Mouse (Mus musculus) megakaryocyte progenitor cell, adult 5-6 weeks (primary cell): ENCODE data around the gene Aars2. TPM values are rescaled to one million over a fixed set of nuclear protein-coding genes. Genes with fewer than 3 reads are reported as not detected.
A peak's percentile ranks its signal among the peaks of the same experiment; 100 is the strongest.

Source experiments
- ATAC-seq: replicated peaks from 2 replicates; pipeline ENCODE4 v1.8.0; 2016; ENCODE audit warnings: mild to moderate bottlenecking, moderate TSS enrichment, inconsistent platforms; ENCODE audit not compliant: poor library complexity
- total RNA-seq, 2 experiments: library from RNA; stranded (forward) in 1 of 2; stranded (reverse) in 1 of 2; fragments of 157-497, 149-512 nt in 1 of 2; fragments of 200-1000 nt in 1 of 2; gene quantifications; 2 replicates each; pipeline versions ENCODE4 v1.2.3 to v1.2.4; 2015 to 2017

The Aars2 gene
- total RNA-seq, 2 experiments from 2014 or later = 4.6 to 9.6 TPM

DNA sequence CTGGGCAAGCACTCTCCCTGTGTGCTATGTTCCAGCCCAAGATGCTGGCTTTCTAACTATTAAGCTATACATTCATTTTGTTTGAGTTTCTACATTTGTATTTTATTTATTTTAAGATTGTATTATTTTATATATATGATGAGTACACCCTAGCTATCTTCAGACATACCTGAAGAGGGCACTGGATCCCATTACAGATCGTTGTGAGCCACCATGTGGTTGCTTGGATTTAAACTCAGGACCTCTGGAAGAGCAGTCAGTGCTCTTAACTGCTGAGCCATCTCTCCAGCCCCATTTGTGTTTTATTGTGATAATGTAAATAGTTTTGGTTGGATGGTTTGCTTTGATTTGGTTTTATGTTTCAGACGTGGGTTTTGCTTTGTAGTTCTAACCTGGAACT is 7.1 kb upstream of the Aars2 start:
- ATAC-seq = no peak

DNA sequence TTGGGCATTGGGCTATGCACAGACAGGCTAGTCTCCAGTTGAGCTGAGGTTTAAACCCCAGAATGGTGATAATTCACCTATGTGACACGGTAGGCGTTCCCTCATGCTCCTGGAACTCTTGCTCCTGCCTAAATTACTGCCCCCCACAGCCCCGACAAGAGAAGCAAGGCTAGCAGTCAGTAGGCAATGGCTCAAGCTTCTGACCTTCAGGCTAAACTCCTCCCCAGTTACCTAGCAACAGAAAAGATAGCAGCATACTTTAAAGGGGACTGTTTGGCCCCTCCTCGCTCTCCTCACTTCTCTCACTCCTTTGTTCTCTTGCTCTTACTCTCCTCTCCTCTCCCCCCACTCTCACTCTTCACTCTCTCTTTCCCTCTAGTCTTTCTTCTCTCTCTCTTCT is 5.7 kb upstream of the Aars2 start:
- no peak for ATAC-seq

DNA sequence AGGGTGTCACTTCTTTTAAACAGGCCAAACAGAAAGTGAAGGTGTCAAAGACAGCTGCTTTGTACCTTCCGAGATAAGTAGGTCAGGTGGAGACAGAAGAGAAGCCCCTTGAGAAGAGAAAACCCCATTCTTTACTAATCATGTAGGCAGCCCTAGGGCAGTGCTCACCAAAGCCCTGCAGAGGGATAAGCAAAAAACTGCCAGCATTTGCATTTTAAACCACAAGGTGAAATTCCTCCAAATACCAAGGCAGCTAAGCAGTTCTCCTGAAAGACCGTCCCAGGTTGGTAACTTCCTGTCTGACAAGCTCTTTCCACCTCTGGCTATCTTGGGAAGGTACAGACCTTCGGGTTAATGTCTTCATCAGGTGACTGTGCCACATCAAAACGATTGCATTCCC is 4.3 kb upstream of the Aars2 start:
- no peak for ATAC-seq

DNA sequence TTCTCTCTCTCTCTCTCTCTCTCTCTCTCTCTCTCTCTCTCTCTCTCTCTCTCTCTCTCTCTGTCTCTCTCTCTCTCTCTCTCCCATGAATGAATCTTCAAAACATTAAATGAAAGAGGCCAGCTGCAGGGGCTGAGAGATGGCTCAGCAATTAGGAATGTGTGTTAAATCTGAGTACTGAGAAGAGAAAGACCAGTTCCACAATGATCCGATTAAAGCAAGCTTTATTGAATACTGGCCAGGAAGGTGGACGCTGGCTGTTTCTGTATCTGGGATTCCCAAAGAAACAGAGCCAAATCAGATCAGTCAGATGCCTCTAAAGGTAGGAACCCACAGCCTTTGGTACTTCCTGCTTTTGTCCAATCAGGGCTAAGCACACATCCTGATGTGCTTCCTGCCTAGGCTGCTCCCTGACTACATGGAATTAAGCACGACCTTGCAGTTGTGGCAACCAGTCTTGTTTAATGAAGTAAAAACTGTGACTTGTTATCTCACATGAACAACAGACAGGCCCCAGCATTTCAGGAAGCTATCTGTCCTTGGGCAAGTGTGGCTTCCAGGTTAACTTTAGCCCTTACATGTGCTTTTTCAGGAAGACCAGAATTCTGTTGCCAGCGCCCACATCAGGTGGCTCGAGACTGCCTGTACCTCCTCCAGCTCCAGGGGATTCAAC is 3.2 kb upstream of the Aars2 start:
- peak; percentile 51 for ATAC-seq

DNA sequence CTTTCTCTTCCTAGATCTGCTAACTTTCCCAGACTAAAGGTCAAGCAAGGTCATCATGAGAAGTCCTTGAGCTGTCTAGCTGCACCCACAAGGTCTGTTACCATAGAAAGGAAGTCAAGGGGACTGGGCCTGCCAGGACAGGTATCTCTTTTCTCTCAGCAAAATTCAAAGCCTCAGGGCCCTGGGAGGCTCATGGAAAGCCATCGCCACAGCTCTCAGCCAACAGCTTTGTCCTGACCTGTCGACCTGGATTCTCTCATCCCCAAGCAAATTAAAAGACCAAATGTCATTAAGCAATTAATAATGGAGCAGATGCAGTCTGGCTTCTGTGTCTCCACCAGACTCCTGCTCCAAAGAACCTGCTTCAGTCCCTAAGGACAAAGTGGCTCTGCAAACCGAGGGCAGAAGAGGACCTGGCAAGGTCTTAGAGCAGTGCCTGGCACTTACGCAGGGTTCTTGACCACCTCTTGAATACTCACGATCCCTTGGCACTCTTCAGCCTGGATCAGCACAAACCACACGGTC is 638 bp upstream of the Aars2 start:
- no peak for ATAC-seq

DNA sequence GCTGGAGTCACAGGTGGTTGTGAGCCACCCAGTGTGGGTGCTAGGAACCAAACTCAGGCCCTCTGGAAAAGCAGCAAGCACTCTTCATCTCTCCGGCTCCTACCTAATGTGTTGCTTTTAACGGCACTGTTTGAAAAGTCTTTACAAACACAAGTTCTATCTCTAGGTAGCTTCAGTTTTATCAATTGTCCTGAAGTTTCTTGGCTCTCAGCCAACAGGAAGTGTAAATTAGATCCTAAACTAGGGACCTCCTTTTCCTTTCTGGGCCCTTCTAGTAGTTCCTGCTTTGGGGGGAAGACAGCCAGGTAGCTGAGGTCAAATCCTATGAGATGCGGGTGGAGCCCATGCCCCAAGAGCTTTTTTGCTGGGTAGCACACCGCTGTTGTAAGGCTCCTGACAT is 4.2 kb downstream of the Aars2 start:
- no peak for ATAC-seq

DNA sequence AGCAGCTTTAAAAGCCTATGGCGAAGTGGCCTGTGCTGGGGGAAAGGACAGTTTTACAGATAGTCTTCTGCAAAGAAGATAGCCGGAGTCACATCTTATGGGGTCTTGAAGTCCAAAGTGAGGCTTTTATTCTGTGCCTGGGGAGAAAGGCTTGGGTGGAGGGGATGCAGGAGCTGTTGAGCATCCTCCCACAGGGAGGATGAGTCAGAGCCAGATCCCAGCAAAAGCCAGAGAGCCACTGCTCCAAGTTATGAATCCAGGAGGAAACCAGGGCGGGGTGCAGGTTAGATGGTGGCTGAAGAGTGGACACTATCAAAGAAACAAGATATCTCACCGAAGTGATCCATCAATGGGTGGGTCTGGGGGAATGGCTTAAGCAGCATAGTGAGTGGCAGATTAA is 5.1 kb downstream of the Aars2 start:
- ATAC-seq = no peak

DNA sequence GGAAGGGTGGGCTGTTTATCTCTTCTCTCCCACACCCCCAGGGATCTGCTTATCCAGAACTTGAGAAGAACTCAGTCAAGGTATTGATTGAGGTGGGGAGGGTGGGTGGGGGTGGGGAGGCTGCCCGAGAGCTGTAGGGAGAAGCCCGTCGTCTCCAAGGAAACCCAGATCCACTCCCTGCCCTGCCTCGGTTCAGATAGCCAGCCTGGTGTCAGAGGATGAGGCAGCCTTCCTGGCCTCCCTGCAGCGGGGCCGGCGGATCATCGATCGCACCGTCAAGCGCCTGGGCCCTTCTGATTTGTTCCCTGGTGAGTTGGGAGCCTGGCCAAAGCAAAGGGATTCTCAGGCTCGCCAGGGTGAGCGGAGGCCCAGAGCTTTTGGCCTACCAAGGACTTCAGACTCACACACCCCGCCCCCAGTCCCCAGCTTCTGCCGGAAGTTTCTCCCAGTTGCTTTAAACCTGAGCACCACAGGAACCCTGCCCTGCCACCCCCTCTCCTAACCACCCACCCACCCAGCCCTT is 8.6 kb downstream of the Aars2 start:
- no peak for ATAC-seq

DNA sequence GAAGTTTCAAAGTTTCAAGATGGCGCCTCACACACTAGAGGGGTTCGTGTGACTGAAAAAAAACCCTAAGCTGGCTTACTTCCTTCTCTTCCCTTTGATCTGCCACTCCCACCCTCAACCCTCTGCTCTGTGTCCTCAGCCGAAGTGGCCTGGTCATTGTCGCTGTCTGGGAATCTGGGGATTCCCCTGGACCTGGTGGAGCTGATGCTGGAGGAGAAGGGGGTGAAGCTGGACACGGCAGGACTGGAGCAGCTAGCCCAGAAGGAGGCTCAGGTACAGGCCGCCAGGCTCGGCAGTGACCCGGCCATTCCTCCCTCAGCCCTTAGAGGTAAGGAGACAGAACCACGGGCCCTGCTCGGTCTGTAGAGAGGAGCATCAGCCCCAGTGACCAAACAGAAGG is 9.2 kb downstream of the Aars2 start:
- ATAC-seq = no peak

DNA sequence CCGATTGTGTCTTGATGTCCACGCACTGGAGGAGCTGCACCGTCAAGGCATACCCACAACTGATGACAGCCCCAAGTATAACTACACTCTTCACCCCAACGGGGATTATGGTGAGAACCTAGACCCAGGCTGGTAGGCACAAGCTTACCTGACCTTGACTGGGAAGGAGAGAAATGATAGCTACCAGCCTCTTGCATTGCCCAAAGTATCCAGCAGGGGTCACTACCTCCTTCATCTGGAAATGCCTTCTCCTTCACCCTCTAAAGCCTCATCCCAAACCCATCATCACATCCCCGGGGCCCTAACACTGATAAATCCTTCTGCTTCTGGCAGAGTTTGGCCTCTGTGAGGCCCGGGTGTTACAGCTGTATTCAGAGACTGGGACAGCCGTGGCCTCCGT is 9.8 kb downstream of the Aars2 start:
- ATAC-seq = peak; percentile 87

DNA sequence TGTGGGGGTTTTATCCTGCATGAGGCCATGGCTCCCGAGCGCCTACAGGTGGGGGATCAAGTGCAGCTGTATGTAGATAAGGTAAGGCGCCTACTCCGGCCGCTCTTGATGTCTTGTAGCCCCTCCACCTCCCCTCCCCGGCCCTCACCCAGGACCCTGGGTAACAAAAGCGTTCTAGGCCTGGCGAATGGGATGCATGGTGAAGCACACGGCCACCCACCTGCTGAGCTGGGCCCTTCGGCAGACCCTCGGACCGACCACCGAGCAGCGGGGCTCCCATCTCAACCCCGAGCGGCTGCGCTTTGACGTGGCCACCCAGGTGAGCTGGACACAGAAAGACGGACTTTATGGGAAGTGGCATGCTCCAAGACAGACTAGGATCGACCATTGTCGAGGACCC is 10.5 kb downstream of the Aars2 start:
- no peak for ATAC-seq

DNA sequence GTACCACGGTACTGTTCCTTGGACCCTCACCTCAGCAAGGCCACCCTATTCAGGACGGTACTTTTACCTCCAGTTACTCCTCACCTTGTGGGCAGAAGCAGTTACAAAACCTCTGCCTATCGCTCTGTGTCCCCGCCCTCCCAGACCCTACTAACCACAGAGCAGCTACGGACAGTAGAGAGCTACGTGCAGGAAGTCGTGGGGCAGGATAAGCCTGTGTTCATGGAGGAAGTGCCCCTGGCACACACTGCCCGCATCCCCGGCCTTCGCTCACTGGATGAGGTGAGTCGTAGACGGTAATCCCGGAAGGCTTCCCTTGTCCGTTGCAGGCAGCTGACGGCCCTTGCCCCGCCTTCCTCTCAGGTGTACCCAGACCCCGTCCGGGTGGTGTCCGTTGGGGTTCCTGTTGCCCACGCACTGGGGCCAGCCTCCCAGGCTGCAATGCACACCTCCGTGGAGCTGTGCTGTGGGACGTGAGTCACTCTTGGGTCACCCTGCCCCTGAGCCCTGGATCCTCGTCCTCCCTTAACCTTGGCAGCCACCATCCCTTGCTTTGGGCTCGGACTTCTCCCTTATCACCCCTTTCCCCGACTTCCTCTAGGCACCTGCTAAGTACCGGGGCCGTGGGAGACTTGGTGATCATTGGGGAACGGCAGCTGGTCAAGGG is 11.0 kb downstream of the Aars2 start:
- peak; percentile 77 for ATAC-seq

DNA sequence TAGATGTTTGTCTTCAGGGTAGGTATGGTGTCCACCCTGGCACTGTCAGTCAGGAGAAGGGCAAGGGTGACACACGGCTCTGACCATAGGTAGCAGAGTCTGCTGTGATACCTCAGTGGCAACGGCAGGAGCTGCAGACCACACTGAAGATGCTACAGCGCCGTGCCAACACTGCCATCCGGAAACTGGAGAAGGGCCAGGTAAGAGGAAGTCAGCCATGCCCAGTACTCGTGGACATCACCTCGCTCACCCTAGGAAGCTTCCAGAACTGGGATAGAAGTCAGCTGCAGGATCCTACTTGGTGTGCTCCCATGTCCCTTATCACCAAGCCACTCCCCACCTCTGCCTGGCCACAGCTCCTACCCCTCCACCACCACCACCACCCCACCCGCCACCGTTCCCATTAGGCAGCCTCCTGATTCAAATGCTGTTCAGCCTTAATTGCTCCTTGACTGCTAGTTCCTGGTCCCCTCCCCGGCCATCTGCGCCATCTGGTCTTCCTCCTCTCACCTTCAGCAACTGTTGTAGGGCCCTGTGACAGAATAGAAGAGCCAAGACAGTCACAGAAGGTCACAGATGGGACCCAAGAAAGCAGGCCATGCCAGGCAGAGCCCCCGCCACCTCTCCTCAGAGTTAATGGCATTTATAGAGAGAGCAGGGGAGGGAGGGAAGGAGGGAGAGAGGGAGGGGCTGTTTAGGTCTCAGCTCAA is 12.3 kb downstream of the Aars2 start:
- ATAC-seq = no peak

DNA sequence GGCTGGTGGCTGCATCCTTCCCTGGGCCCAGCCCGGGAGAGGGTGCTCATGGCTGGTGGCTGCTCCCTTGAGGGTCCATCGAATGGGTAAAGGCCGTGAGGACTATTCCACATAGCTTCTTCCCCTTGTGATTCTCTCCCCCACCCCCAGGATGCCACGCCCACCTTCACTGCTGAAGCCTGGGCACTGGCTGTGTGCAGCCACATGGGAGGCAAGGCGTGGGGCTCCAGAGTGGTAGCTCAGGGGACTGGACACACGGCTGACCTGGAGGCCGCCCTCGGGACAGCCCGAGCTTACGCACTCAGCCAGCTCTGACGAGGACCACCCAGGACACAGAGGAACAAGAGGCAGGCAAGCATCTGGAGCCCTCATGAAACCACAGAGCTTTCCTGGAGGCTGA is 13.5 kb downstream of the Aars2 start:
- no peak for ATAC-seq

DNA sequence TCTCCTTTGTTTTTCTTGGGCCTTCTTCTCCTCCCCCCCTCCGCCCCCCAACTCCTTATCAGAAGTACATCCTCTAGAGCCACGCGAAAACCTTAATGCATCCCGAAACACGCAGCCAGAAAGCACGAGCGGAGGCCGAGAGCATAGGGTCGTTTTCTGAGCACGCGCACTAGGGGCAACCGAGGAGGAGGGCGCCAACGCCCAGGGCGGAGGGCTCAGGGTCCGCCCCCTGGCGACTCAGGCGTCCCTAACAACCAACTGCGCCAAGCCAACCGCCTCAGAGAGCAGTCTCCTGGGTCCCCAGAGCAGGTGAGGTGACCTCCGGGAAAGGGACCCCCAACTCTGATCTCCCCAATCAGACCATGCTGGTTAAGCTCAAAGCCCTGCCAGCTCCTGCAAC is 16.6 kb downstream of the Aars2 start, which contains the start of gene Tcte1:
Gene Tcte1 (plus strand): TSS at position 172 of the 400 bp plus-strand sequence.
- peak; percentile 44; the same call in 1 of the 2 replicates for ATAC-seq

DNA sequence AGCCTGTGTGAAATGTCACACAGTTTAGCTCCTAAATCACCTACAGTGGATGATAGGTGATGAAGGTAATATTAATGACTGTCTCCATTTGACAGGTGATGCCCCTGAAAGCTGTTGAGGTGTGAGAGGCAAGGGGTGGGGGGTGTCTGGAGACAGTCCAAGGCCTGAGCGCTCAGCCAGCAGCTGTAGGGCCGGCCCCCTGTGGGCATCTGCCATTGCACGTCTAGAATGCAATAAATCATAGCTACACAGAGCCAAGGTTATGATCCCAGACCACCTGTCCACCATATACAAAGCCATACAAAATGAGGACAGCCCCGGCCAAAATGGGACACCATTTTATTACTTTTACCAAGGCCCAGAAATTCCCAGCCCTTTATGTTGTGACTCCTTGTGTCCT is 18.3 kb downstream of the Aars2 start:
- no peak for ATAC-seq

DNA sequence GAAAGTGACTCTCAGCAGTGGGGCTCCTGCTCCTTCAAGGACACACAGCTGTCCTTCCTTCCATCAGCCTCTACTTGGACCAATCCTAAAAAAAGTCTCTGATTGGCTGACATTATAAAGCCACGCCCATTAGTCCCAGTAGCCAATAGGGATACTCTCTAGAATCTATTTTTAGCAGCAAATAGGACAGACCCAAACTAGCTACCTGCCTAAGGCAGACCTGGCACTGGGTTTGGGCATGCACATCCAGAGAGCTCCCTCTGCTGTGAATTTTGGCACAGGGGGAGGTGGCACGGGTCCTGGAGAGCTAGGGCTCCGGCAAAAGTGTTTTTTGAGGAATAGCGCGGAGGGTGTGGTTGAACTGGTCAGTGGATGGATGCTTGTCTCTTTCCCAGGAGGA is 19.9 kb downstream of the Aars2 start:
- no peak for ATAC-seq

DNA sequence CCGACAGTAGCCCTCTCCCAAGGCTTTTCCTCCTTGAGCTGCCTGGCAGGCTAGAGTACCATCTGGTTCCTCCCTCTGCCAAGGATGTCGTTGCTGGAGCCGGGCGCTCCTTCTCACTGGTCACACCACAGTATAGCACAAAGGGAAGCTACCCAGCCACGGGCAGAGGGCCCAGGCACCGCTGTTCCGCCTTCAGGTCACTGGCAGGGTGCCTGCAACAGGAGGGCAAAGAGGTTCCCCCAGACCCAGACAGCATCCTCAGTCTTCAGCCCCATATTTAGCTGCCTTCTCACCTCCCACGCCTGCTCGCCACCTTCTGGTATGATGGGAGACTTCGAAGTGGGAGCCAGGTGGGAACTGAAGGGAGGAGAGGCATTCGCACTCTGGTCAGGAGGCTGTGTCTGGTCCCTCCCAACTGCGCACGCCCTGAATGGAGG is 23.7 kb downstream of the Aars2 start:
- ATAC-seq = no peak

DNA sequence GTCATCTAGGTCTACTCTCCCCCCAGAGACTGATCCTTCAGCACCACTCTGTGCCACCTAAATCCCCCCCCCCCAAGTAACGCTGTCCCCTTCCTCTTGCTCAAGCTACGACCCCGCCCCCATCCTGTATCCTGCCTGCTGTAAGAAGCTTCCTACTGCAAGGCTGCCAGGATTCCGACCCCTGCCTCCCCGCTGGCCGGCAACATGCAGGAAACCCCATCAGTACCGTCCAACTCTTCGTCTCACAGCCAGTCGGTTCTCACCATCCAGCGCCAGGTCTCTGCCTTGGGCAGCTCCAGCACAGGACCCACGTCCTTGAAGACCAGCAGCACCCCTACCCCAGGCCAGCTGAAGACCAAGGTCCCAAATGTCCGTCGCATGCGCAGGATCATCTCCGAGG is 26.3 kb downstream of the Aars2 start:
- ATAC-seq = no peak

DNA sequence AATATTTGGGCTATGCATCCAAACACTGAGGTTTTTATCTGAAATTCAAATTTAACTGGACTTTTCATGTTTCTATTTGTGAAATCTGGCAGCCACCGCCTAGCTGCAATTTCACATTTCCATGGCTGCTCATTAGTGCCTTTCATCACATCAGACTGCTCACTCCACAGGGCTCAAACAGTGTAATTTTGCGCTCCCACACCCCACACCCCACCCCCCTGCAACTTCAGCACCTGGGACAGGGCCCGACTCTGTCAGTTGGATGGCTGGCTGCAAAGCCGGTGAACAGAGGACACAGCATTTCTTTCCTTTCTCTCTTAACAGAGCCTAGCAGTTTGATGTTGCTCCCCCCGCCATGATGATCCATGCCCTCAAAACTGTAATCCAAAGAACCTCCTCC is 29.6 kb downstream of the Aars2 start:
- peak; percentile 68; the same call in 1 of the 2 replicates for ATAC-seq

DNA sequence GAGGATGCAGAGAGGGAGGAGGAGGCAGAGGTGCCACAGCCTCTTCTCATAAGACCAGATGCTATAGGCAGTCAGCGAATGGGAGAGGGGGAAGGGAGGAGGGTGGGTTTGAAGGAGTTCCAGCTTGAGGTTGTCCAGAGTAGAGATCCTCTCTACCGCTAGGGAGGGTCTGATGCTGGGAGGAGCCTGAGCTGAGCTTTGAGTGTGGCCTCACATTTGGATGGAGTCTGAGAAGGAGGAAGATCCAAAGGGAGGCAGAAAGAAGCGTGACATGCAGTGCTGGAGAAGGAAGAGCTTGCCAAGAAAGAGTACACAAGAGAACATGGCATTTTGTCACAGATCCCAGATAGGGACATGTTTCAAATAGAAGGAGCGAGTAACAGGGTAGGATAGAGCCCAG is 31.8 kb downstream of the Aars2 start:
- ATAC-seq = no peak

DNA sequence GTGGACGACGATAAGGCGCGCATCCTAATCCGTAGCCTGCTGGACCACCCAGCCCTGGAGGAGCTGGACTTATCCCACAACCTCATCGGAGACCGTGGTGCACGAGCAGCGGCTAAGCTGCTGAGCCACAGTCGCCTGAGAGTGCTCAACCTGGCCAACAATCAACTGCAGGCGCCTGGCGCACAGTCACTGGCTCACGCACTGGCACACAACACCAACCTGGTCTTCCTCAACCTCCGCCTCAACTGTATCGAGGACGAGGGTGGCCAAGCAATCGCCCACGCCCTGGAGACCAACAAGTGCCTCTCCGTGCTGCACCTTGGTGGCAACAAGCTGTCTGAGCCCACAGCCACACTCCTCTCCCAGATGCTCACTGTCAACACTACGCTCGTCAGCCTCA is 33.0 kb downstream of the Aars2 start:
- no peak for ATAC-seq
